Mouse (Mus musculus) MEL (cell line): ENCODE measurements around the gene Jag2.

Experiments
- CTCF ChIP-seq, 3 experiments: IDR thresholded peaks in 2 of 3; conservative IDR thresholded peaks in 1 of 3; 2 replicates each; pipeline ENCODE4 v1.5.1; 2011 to 2012; ENCODE audit warnings: low read length in 3 of 3, low read depth in 2 of 3, mild to moderate bottlenecking in 2 of 3, improper control_type of control experiment in 1 of 3, inconsistent platforms in 1 of 3, mixed read lengths in 1 of 3, moderate library complexity in 1 of 3; ENCODE audit not compliant: control insufficient read depth in 1 of 3, insufficient read depth in 1 of 3, poor library complexity in 1 of 3, severe bottlenecking in 1 of 3
- TAL1 ChIP-seq: IDR thresholded peaks from 2 replicates; pipeline ENCODE4 v1.6.1; 2012; ENCODE audit warnings: mild to moderate bottlenecking, inconsistent platforms, low read length, moderate library complexity, mixed read lengths
- ZMIZ1 ChIP-seq: IDR thresholded peaks from 2 replicates; pipeline ENCODE4 v1.6.1; 2012; ENCODE audit warnings: low read depth, mild to moderate bottlenecking, inconsistent platforms, low read length, improper control_type of control experiment, moderate library complexity

GRCm38 (mm10) chr12:112943669-112944068 lies 14.1 kb upstream of the Jag2 start:
- TF ChIP-seq ZMIZ1 = no peak
- no peak; a peak in 1 of 6 replicates for TF ChIP-seq CTCF (IDR thresholded peaks at IDR 0.05 in 2 of 3, conservative IDR thresholded peaks at IDR 0.05 in 1 of 3; ENCODE audit: control insufficient read depth in 1 of 3, insufficient read depth in 1 of 3, low read depth in 2 of 3, low read length in 3 of 3, poor library complexity in 1 of 3, severe bottlenecking in 1 of 3)
- no peak for TF ChIP-seq TAL1
